Mouse (Mus musculus) cerebellum, adult 8-10 months (tissue): ENCODE data around the gene Pi16.

Experiments used
- DNase-seq: peaks from one replicate; pipeline ENCODE4 v3.0.0; 2022

Pi16 gene

GRCm38 (mm10) chr17:29304376-29305057 lies 13.0 kb upstream of the Pi16 start:
- DNase-seq: no peak

DNA sequence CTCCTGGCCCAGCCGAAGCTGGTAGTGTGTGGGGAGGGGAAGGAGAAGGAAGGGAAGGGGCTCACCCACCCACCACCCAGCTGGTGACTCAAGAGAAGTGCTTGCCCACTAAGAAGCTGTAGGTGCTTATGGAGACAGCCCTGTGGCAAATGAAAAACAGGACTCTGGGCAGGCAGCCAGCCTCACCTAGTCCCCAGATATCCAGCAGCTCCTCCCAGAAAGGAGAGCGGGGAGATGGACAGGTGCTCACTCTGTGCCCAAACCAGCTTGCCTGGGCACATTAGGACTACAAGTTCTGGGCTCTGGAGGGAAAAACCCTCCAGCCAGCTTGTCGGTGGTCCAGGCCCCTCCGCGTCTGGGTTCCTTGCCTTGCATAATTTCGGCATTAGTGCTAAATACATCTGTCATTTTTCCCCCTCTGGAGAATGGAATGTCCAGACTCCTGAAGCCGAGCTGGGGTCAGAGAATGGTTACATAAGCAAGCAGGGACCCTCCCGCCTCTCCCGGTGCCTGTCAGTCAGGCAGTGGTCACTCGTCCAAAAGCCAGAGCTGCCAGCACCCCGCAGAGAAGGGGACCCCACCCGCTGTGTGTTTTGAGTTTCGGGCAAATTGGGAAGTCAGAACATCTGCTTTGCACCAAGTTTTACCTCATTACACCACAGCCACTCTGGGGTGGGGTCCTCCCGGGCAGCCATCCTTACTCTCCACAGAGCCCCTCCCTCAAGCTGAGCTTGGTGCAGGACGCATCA lies 12.2 kb upstream of the Pi16 start:
- DNase-seq: peak; percentile 39

DNA sequence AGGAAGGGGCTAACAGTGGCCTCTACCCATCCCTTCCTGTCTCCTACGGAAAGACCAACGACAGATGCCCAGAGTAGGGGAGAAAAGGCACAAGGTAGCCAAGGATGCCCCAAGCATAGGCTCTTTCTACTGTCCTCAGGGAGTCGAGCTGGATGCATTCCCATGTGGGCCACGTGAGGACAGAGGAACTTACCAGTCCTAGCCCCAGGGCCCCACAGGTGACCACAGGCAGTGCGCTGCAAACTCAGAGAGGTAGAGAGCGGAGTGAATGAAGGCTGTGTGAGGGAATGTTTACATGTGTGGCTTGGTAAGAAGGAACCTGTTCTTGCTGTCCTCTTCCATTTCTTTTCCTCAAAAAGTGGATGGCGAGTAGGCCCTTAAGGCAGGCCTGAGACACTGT lies 11.6 kb upstream of the Pi16 start:
- DNase-seq: no peak

GRCm38 (mm10) chr17:29310056-29310623 lies 7.3 kb upstream of the Pi16 start:
- DNase-seq: no peak

DNA sequence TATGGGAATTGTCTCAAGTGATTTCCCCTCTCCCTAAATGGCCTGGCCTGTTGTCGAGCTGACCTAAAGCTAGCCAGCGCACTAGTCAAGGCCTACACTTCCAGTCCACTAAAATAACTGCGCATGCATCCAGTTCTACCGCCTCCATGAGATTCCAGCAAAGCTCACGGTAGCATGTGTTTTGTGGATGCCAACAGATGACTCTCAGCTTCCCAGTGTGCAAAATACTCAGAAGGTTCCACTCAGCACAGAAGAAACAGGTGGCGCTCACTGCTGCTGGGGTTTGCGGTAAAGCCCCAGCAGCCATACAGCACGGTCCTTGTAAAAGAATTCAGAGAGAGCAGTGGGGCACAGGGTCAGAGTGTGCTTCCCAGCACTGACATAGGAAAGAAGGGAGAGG lies 5.9 kb upstream of the Pi16 start:
- no peak for DNase-seq

- no peak for DNase-seq
Observed at GRCm38 (mm10) chr17:29312082-29312481, 5.4 kb upstream of the Pi16 start.

GRCm38 (mm10) chr17:29313300-29313699 lies 4.2 kb upstream of the Pi16 start:
- no peak for DNase-seq

DNA sequence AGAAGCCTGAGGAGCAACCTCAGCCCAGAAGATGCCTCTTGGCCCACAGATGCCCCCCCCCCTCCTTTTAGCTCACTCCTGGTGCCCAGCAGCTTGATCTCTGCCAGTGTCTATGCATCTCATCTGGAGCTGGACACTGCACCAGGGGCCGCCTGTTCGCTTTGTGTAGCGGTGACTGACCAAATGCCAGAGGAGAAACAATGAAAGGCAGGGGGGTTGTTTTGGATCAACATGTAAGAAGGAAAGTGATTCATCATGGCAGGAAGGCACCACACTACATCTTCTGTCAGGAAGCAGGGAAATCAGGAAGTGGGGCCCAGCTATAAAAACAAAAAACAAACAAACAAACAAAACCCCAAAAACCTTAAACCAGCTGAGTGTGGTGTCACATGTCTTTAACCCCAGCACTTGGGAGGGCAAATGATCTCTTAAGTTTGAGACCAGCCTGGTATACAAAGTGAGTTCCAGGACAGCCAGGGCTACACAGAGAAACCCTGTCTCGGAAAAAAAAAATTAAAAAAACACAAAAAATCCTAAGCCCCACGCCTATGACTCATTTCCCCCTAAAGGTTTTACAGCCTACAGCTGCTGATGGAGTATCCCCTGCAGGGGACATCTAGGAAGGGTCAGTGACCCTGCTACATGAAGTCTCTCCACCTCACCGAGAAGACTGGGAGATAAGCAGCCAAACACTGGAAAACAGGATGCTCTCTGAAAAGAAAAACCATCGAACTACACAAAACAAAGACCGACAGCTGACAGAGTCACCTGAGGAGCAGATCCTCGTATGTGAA lies 1.6 kb upstream of the Pi16 start:
- no peak for DNase-seq

DNA sequence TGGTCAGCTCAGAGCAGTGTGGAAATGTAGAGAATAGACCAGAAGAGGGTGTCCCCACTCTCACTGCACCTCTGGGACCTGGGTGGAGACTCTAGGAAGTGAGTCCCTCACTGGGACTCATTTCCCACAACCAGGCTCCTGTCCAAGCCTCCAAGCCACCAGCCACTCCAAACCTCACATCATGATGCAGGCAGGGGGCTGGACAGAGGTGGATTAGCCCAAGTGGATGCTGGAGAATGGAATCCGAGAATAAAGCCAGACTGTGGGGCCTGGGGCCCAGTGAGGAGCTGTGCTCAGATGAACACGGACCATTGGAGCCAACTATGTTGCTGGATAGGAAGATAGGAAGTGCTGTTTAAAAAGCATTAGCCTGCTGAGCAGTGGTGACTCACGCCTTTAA lies 589 bp upstream of the Pi16 start:
- DNase-seq: no peak

GRCm38 (mm10) chr17:29318731-29319250 lies 1.3 kb downstream of the Pi16 start:
- DNase-seq: no peak

GRCm38 (mm10) chr17:29319476-29319875 lies 2.0 kb downstream of the Pi16 start:
- DNase-seq: no peak

DNA sequence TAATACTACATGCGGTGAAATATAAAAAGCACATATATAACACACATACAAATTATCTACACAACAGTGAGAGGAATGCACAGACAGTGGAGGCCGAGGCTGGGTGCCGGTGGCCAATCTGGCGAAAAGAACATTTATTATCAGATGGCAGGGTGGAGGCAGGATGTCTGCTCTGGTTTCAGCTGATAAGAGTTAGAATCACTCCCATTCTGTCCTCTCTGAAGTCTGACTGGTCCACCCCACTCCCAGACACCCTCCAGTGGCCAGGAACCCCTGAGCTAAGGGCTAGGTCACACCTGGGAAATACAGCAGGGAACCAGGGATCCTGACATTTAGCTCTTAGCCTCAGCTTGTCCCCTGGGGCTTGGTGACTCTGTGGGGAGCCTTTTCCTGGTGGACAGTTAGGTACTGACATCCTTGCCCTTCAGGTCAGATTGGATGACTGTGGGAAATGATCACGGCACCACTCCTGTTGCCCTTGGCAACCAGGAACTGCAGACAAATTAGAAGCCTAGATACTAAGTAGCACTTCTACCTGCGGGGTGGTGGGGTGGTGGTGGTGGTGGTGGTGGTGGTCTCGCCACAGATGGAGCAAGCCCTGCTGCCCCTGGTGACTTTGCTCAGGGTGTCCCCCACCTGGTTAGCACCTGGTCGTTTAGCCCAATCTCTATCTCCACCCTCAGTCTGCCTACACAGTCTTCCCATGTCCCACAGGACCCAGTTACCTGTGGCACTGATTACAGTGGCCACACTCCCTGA lies 2.6 kb downstream of the Pi16 start:
- DNase-seq: no peak

- no peak for DNase-seq
Observed at GRCm38 (mm10) chr17:29321765-29322602, 4.5 kb downstream of the Pi16 start.

GRCm38 (mm10) chr17:29322603-29322962 lies 5.1 kb downstream of the Pi16 start:
- no peak for DNase-seq

- no peak for DNase-seq
Observed at GRCm38 (mm10) chr17:29323625-29324024, 6.1 kb downstream of the Pi16 start.

GRCm38 (mm10) chr17:29325831-29326230 lies 8.4 kb downstream of the Pi16 start:
- no peak for DNase-seq

- no peak for DNase-seq
Observed at GRCm38 (mm10) chr17:29326531-29327529, 9.3 kb downstream of the Pi16 start.

GRCm38 (mm10) chr17:29327691-29328090 lies 10.2 kb downstream of the Pi16 start:
- DNase-seq: no peak

DNA sequence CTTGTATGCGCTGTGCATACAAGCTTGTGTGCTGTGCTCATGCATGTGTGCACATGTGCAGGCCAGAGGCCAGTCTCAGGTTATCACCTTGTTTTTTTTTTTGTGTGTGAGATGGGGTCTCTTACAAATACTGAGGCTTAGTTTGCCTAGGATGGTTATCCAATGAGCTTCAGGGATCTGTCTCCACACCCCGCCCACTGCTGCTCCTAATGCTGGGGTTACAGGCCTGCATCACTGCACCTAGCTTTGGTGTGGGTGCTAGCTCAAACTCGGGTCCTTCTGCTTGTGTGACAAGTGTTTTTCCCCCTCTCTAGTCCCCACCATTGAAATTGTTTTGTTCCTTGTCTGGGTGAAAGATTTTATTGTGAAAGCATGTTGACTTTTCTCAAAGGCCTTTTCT lies 12.7 kb downstream of the Pi16 start:
- no peak for DNase-seq
